In the genomic region with DNA sequence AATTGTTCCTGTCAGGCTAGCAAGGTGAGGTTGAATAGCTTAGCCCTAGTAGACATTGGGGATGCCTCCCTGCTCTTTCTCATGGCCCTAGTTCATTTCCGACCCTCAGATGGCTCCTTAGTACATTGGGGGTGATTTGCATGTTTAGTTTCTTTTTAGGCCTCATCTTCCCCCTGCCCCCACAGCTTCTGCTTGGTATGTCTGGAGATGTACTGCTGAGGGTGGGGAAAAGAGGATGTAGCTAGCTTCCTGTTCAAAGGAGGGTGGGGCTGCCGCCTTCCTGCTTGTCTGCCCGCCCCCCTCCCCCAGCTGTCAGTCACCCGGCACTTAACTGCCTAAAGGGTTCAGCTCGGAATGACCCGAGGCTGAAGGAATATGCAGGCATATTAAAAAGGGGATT, we compare ENCODE assay signal across 8 mouse cellular contexts. TPM values are rescaled to one million over a fixed set of nuclear protein-coding genes. Genes with fewer than 3 reads are reported as not detected.
DNase-seq lines count a peak whose midpoint lies in the region; TF ChIP-seq lines count a peak whose summit lies in the region.

No protein-coding gene starts in this region.

- H3K9ac ChIP-seq in ES-E14 (ENCODE audit: insufficient read depth, low read depth, low read length, poor library complexity, severe bottlenecking) = no peak overlapping the region

- H3K4me3 ChIP-seq in ES-E14 (ENCODE audit: insufficient read depth in 1 of 2, low read depth in 1 of 2, low read length in 2 of 2, poor library complexity in 1 of 2, severe bottlenecking in 1 of 2) = no peak overlapping the region

- H3K4me1 ChIP-seq in ES-E14 (ENCODE audit: control insufficient read depth in 2 of 2, insufficient read depth in 2 of 2, low read length in 2 of 2, poor library complexity in 1 of 2) = peaks cover 0 to 4% of the 10 kb centered on the region in 2 experiments; a peak in 2 of 4 replicates

- H3K27ac ChIP-seq in ES-E14 (ENCODE audit: insufficient read depth, low read depth, low read length, poor library complexity, severe bottlenecking) = peak overlapping the region; percentile 56; the same call in 1 of the 2 replicates

- in situ Hi-C loops in ES-E14 (cut with MboI; ENCODE audit: low sequenced_read_pairs in 2 of 2, unreplicated experiment in 2 of 2) = loop anchor here in 1 of 2 experiments (25.0 kb wide), 1 partner anchor 1232 kb away; no protein-coding TSS in a partner anchor

- peak; percentile 89 for DNase-seq in 416B (ENCODE audit: low read depth)
- DNase-seq in ES-E14 (ENCODE audit: low read depth, low spot score) = no peak
- peak; percentile 14 for DNase-seq in heart, postnatal 4 days
- DNase-seq in lung, postnatal 14 days = peak; percentile 33
- DNase-seq in thymus, postnatal 14 days = peak; percentile 72
- no peak for DNase-seq in retina, postnatal 1 day
- no peak for DNase-seq in right cerebral cortex, postnatal 4 days
- no peak for DNase-seq in cerebellum, postnatal 10 days

- no peaks in the 10 kb centered on the region for H3K36me3 ChIP-seq in ES-E14 (ENCODE audit: control insufficient read depth, insufficient read depth, low read length, poor library complexity, severe bottlenecking)

- H3K9me3 ChIP-seq in ES-E14 (ENCODE audit: control insufficient read depth, insufficient read depth, low read depth, low read length) = no peaks in the 10 kb centered on the region

TF ChIP-seq in ES-E14, 5 proteins besides CTCF, POLR2A, EP300 and RAD21:
- TF ChIP-seq ZNF384 (IDR thresholded peaks at IDR 0.05; ENCODE audit: low read depth, low read length) = no peak
- no peak for TF ChIP-seq MAFK (IDR thresholded peaks at IDR 0.05; ENCODE audit: insufficient read depth, low read depth, low read length)
- TF ChIP-seq HCFC1 (IDR thresholded peaks at IDR 0.05; ENCODE audit: borderline replicate concordance, insufficient read depth, low read length) = no peak
- TF ChIP-seq CHD2 (IDR thresholded peaks at IDR 0.05; ENCODE audit: low read depth, low read length) = no peak
- TF ChIP-seq ZC3H11A (IDR thresholded peaks at IDR 0.05; ENCODE audit: borderline replicate concordance, low read depth, low read length) = no peak
TF ChIP-seq in ES-E14: peak in this region for 0.

RNA-seq across cellular contexts. Expression of a gene that starts 34.8 kb away (rescaled TPM):
- total RNA-seq in ES-E14 (2012; rRNA removed) = 25.3 and 43.1 TPM in 2 replicates
- 100 to 1,000 TPM; 240 to 245 TPM for total RNA-seq in heart, postnatal 4 days (2021)

Comparison
In these comparisons a context has a peak if more than half of its experiments do, and no peak if none do; other contexts are left out.
1. DNase-seq: peak in 416B (single experiment), heart, postnatal 4 days (single experiment), lung, postnatal 14 days (single experiment) and thymus, postnatal 14 days (single experiment); none in ES-E14 (single experiment), retina, postnatal 1 day (single experiment), right cerebral cortex, postnatal 4 days (single experiment) and cerebellum, postnatal 10 days (0 of 2).